Mouse (Mus musculus) lung, adult 2 months (tissue): ENCODE measurements around the gene Slc24a4.

ENCODE experiments used
- CTCF ChIP-seq: fragments of 200-500 bp; IDR thresholded peaks from 2 replicates; pipeline ENCODE4 v1.5.1; 2011; ENCODE audit warnings: mild to moderate bottlenecking, low read length, control low read depth; ENCODE audit not compliant: insufficient read depth
- POLR2A ChIP-seq: fragments of 200-500 bp; IDR thresholded peaks from 2 replicates; pipeline ENCODE4 v1.6.1; 2011; ENCODE audit warnings: low read depth, mild to moderate bottlenecking, control low read depth, low read length, borderline replicate concordance; ENCODE audit errors: extremely low read depth

DNA sequence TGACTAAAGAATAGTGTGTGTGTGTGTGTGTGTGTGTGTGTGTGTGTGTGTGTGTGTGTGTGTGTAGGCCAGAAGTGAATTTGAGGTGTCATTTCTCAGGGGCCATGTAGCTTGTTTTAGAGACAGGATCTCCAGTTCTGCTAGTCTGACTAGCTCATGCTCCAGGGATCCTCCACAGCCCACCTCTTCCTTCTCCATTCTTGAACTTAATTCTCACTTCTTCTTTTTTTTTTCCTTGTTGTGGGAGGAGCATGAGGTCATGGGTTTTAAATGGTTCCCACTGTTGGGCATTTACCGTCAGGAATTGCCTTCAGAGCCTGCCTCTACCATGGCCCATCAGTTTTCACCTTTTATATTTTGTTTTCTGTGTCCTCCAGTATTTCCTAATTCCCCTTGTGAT, 124.0 kb downstream of the Slc24a4 start:
- TF ChIP-seq POLR2A (no peak), CTCF (no peak)
